Mouse (Mus musculus): ENCODE results near the gene Gm20532. TPM values are rescaled to one million over a fixed set of nuclear protein-coding genes. Genes with fewer than 3 reads are reported as not detected.

The Gm20532 gene
- not detected for total RNA-seq (2021)
- long read RNA-seq = 0 reads

DNA sequence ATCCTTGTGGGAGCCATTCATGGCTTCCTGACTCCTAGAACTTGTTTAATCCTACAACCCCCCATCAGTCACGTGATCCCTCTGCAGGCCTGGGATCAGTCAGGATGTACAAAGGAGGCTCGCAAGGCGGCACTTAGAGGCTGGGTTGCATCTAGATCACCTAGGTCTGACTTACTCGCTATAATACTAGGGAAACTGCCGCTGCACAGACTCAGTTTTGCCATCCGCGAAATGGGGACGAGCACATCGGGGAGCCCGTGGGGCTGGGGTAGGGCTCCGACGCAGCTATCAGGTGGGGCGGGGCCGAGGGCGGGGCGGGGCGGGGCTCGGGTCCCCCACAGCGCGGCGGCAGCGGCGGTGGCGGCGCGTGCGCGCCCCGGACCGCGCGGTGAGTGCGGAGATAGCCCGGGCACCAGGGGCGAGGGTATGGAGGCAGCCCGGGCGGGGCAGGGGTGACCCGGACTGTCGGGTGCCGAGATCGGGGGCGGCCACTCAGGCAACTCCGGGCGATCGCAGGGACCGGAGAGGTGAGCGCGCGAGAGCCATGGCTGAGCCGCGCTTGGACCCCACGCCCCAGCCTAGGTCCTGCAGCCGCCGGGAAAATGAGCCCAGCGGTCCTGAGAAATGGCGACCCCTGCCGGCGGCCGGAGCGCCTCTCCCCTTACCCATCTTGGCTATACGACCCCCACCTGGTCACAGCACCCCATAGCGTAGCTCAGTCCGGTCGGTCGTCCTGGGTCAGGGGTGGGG lies at the start of gene Gm20532:
Gene Gm20532 (plus strand): TSS at position 346 of the 750 bp plus-strand sequence.
- peak; percentile 32 to 66 for DNase-seq (ENCODE audit: low spot score in 2 of 2)

DNA sequence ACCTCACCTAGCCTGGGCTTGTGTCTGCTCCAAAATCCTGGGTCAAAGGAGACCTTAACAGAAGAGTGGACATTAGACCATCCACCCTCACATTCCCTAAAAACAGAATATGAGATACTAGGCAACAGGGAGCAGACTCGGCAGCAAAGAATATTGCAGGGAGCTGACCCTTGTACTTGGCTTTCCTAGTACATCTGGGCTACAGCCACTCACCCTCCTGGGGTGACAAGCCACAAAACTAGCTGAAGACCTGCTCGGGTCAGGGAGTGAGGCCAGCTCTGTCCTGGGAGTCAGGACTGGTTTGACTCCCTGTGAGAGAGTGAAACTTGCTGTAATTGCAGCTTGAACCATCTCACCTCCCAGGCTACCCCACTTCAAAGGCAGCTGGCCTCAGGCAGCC lies 46.9 kb upstream of the Gm20532 start:
- DNase-seq (ENCODE audit: low spot score in 2 of 2) = no peak

DNA sequence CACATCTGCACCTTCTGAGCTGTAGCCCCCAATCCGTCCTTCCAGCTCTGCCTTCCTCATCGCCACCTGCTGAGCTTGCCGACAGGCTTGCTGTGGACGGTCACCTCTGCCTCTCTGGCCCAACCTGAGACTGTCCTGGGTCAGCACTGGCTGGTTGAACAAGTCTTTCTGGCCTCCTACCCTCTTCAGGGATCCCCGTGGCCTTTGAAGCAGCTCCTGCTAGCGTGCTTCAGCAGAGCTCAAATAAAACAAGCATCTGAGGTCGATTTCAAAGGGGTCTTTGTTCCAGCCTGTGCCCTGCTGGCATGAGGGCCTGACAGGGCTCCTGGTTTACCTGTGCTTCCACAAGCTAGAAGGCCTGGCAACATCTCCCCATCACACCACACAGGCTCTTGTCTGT lies 45.7 kb upstream of the Gm20532 start:
- DNase-seq (ENCODE audit: low spot score in 2 of 2) = no peak

DNA sequence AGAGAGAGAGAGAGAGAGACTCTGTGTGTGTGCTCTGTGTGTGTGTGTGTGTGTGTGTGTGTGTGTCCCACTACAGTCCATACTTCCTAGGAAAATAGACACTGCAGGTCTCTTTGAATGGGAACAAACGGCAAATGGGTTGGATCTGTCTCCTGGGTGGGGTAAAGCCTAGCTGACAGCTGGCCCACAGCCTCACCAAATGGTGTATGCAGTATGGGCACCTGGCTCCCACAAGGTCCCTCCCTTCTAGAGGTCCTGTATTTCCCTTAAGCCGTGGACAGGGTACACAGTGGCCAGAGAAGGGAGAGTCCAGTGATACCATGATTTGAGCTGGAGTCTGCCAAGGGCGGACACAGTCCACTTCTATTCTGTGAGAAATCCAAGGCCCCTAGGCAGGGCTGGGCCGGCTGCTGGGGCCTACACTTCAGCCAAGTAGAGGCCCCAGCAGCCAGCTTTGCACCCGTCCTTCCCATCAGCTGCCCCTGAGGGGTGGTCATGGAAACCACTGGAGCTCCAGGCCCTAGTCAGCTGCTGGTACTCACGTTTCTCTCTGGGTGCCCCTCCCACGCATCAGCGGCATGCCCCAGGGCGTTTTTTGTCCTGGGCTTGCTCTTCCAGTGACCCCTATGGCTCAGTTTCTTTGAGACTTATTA lies 45.1 kb upstream of the Gm20532 start:
- no peak for DNase-seq (ENCODE audit: low spot score in 2 of 2)

DNA sequence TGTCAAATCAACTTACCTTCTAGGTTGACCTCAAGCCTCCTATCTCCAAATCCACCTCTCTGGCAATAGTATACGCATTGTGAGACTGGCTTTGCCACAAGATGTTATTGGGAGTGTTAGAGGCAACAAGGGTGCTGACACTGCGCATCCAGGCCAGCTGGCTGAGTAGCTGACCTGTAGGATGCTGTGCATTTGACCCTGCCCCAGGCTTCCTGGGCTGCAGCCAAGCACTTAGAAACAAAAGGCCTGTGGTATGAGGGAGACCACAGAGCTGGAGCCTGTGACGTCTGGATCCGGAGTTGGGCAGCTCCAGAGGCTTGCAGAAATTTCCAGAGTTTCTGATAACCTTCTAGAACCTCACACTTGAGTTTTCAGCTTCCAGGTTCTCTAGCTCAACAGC lies 43.3 kb upstream of the Gm20532 start:
- no peak for DNase-seq (ENCODE audit: low spot score in 2 of 2)

DNA sequence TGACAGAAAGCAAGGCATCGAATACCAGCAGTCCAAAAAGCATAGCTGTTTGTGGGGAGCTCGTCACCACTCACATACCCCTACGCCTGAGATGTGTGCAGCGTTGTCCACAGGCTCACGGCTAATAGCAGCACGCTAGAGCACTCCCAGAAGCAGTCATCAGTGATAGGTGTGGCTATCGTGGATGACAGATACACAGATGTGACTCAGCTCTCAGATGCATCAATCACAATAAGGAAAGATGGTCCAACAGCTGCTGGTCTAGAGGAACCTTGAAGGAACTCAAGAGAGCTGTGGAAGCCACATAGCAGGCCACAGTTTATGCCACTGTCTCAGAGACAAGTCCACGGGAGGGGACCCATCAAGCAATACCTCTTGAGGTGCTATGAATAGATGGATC lies 42.7 kb upstream of the Gm20532 start:
- no peak for DNase-seq (ENCODE audit: low spot score in 2 of 2)

DNA sequence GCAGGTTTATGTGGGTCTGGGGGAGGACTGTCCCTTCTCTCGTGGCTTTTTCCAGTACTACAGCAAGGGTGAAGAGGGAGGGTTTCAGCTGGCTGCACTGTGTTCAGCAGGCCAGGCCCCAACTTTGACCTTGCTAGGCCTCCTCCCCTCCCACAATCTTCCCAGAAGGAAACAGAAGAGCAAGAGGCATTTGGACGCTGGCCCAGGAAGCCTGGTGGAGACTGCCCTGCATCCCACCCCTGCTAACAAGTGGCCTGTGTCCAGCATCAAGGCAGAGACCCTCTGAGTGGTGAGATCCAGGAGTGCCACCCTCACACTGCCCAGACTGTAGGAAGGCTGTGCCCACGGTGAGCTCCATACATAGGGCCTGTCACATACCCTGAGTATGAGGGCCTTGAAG lies 42.2 kb upstream of the Gm20532 start:
- DNase-seq (ENCODE audit: low spot score in 2 of 2) = no peak

DNA sequence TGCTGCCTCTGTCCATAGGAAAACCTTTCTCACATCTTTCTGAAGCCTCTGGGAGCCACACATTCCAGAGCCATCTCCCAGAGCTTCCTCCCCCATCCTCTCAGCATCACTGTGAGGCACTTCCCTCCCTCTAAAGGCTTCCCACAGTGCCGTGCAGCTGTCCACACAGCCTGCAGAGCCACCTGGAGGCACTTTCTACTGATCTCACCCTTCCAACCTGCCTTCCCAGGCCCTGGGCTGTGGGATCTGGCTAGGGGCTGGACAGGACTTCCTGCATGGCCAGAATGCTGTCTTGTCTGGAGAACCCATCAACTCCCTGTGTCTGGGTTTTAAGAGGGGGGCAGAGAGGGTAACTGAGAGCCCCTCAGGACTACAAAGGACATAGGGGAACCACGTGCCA lies 39.0 kb upstream of the Gm20532 start:
- DNase-seq (ENCODE audit: low spot score in 2 of 2) = peak in 1 of 2 experiments; percentile 29

DNA sequence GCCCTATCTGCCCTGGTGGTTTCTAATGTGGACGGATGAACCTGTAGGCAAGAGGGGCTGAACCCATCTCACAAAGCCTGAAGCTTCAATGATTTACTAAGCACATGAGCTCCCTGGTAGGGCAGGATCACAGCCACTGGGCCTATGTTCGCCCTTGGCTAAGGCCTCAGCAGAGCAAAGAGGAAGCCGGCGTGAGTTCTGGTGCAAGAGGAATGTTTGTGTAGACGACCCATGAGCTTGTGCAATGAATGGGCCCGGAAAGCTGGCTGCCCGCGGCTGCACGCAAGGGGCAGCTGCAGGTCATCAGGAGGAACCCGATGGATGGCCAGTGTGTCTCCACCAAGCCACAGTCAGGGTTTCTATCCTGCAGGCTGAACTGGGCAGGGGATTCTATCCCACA lies 36.6 kb upstream of the Gm20532 start:
- DNase-seq (ENCODE audit: low spot score in 2 of 2) = no peak

DNA sequence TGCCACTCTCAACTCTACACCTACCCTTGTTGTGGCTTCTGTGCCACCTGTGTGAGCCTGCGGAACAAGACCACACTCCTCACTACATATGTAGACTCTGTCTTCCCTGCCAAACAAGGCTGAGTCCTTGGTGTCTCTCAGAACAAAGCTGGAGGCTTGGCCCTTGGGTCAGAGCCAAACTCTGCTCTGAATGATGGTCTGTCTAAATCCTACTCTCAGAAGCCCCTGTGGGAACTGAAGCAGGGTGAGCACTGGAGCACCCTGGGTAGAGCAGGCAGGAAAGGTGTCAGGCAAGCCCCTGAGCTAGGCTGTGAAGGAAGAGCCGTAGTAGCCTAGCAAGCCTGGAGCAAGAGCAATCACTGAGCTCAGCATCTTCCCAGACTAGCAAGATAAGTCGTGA lies 36.2 kb upstream of the Gm20532 start:
- no peak for DNase-seq (ENCODE audit: low spot score in 2 of 2)

DNA sequence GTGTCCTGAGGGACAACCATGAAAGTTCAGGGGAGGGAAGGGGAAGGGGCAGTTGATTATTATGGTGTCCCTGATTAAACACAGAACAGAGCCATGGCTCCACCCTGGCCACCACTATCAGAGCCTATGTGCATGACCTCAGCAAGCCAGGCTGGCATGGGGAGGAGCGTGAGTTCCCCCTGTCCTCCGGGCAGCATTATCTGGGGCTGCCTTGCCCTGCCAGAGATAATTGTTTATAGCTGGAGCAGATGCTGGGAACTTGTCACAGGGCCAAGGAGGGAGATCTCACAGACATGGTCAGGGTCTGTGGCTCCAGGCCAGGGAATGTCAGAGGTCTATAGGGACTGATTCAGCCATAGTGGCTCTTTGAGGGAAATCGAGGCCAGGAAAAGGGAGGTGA lies 35.7 kb upstream of the Gm20532 start:
- DNase-seq (ENCODE audit: low spot score in 2 of 2) = no peak

DNA sequence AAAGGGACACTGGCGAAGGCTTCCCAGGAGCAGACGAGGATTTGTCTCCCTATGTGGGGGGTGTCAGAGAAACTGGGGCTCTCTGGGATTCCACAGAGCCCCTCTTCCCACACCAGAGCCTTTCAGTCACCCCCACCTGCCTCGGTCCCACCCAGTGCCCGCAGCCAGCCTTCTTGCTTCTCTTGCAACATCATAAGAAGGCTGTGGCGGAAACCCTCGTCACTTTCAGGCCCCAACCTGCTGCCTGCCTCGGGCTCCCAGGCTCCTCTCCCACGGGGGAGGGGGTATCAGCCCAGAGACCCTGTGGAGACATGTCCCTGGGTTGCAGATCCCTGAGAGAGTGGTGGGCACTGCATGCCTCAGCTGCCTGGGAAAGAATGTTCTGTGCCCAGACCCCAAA lies 35.0 kb upstream of the Gm20532 start:
- no peak for DNase-seq (ENCODE audit: low spot score in 2 of 2)

DNA sequence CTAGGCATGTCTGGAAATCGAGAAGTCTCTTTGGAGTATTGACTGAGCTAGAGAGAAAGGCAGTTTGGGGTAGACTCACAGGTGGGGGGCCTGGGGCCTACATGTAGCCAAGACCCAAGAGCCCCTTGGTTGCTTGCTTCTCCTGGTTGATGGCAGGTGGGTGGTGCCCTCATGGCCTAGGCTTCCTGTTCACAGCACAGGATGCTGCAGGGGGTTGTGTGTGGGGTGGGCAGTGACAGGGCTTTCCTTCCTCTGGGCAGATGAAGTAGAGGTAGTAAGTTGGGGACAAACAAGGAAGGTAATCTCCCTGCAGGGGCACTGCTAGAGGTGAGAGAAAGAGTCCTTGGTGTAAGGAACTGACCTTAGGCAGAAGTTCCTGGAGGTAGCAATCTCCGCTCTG lies 34.4 kb upstream of the Gm20532 start:
- DNase-seq (ENCODE audit: low spot score in 2 of 2) = no peak

DNA sequence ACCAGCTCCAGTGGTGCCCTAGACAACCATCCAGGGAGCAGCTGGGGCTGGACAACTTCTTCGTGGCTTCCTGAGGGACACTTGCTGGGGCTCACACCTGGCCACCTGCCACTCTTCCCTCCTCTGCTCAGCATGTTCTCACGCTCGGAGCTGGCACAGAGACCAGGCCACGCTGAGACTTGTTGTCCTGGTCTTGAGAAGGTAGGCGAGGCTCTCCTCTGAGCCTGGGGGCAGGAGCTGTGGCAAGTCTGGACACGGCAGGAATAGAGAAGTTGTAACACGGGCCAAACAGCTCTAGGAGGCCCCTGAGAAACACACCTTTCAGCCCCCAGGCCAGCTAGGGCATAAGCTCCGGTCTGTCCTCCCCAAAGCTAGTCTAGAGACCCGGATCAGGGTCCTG lies 32.5 kb upstream of the Gm20532 start:
- DNase-seq (ENCODE audit: low spot score in 2 of 2) = no peak

DNA sequence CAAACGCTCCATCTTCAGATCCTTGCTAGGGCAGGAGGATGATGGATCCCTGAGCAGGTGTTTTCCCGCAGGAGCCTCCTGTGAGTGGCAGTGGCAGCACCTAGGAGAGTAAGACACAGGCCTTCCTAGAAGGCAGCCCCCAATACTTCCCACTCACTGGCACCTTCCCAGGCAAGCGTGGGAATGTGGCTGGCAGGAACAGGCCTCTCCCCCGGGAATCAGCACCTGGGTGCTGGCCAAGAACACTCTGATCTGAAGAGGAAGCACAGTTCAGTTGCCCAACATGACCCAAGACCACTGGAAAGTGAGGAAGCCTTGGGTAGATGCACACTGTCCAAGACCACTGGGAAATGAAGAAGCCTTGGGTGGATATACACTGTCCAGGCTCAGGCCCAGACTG lies 31.4 kb upstream of the Gm20532 start:
- DNase-seq (ENCODE audit: low spot score in 2 of 2) = peak; percentile 60 to 81

DNA sequence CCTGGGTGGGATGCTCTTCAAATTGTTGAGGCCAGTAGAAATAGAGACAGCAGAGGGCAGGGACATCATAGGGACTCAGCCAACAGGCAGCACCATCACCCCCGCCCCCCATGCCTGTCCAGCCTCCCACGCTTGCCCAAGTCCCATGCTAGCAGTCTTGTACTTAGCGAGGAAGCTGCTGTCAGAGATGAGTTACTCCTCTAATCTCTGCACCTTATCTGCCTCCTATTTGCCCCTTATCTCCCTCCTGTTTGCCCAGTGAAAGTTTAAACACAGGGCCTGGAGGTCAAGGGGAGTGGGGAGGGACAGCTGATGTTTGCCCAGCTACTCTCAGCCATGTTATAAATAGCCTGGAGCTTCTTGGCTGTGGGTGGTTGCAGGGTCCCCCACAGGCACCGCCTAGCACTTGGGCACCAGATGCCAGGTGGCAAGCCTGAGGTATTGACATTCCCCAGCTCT lies 29.9 kb upstream of the Gm20532 start:
- no peak for DNase-seq (ENCODE audit: low spot score in 2 of 2)

DNA sequence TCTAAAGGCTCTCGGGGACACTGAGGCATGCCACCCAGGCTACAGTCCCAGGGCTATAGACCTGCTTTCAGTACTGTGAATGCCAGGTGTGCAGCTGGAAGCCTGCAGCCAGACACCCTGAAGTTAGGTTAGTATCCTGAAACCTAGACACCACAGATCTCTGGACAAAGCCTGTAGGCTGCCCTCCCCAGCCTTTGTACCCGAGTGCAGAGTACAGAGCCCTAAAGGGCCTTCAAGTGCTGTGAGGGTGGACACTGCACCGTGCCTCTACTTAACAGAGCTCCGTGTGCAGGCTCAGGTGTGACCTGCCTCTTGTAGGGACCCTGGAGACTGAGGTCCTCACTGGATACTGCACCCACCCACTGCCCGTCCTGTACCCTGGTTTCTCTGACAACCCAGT lies 25.9 kb upstream of the Gm20532 start:
- no peak for DNase-seq (ENCODE audit: low spot score in 2 of 2)

DNA sequence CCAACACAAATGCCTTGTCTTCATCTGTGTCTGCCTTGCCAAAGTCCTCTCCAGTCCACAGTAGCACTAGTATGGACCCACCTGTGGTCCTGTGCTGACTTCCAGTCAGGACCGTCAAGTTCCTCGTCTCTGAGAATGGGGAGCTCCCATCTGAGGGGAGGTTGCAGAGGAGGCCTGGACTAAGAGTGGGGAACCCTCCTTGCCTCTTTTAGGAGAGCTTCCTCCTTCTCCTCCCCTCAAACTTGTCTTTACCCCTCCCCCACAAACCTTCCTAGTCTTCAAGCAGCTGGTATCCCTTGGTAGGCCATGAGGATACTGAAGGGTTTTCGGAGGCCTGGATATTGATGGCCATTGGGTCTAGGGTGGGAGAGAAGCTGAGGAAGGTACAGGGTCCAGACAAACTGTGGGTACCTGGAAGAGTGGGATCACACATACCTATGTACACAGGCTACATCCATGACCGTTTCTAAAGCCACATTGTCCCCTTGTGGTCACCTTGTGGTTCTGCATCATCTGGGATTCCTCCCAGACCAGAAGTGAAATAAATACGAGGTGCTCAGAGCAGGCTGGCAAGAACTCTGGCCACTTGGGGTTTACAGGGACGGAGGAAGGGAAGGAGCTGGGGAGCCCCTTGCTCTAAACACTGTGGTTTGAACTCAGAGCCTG lies 25.0 kb upstream of the Gm20532 start:
- peak in 1 of 2 experiments; percentile 53 for DNase-seq (ENCODE audit: low spot score in 2 of 2)

DNA sequence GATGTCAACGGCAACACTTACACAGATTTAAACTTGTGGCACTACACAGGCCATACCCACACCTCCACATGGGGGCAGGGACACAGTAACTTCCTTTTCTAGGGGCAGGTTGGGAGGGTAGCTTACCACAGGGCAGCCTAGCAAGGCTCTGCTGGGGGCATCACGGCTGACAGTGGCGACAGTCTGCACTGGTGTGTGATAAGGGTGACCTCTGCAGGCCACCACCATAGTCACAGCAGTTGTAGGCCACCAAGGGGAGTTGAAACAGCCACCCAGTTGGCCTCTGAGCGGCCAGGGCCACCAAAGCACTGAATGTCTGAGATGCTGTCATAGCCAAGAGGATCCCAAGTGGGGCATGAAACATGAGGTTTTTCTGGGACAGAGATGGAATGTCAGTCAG lies 20.2 kb upstream of the Gm20532 start:
- peak in 1 of 2 experiments; percentile 42 for DNase-seq (ENCODE audit: low spot score in 2 of 2)

DNA sequence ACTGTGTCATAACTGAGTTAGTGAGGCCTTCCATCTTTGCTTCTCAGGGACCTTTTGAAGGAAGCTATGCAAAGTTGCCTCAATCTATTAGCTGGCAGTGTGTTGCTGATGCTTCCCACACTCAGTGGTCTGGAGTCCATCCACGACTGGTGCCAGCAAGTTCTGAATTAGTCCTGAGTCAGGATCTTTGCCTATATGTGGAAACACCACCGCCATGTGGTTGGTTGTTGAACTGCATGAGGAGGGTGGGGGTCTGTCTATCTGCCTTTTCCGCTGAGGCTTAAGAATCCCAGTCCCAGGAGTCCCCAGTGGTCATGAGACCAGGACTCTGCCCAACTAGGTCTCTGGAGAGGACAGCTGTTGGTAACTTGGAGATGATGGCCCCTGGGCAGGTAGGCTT lies 16.4 kb upstream of the Gm20532 start:
- DNase-seq (ENCODE audit: low spot score in 2 of 2) = peak in 1 of 2 experiments; percentile 60

DNA sequence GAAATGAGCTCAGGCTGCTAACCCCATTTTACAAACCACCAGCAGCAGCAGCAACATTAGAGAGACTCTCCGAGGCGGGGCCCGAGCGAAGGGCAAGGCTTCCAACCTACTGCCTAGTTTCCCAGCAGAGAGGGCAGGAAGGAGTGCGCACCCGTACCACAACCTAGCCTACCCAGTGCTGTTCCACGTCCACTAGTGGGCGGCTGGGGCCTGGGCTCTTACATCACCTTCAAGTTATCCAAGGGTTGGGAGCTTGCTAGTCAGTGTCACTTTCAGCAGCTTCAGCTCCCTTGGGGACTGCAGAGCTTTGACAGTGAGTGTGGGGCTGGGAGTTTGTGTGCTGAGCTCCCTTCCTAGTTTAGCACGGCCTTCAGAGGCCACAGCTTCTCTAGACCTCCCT lies 15.0 kb upstream of the Gm20532 start:
- DNase-seq (ENCODE audit: low spot score in 2 of 2) = no peak

DNA sequence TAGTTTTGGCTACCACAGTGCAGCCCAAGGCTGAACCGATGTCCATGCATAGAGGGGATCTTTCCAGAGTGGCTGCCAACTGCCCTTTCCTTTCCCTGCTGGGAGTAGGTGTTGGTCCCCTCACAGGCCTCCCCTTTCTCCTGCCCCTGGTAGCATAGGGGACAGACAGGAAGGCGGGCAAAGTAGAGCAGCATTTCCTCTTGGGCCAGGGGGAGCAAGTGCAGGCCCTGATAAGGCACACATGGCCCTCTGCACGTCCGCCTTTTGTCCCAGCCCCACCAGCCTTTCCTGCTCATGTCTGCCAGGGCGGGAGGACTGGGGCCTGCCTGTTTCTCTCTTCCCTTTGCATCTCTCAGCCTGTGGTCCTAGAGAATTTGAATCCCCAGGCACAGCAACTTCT lies 14.6 kb upstream of the Gm20532 start:
- no peak for DNase-seq (ENCODE audit: low spot score in 2 of 2)

Data from layer of hippocampus, adult 18-20 months (tissue).